Mouse (Mus musculus) kidney, embryonic 16.5 days (tissue): Measurements from ENCODE around the gene Adgrg5. TPM values are rescaled to one million over a fixed set of nuclear protein-coding genes. Genes with fewer than 3 reads are reported as not detected.

Source experiments
- polyA plus RNA-seq: library from polyadenylated mRNA; unstranded; fragments of >200 nt; fragmentation: Nextera tagmentation; extraction: Ambion mirVana; gene quantifications from 2 replicates; pipeline ENCODE4 v1.2.1, GENCODE M21; 2015

Gene Adgrg5
- polyA plus RNA-seq, 1 experiment from 2014 or later, result 0.05 TPM

Other genes with a start within 250 kb of the Adgrg5 start
- 19.6 and 20.8 TPM in 2 replicates for gene Pllp, start 227.4 kb upstream of the Adgrg5 start, polyA plus RNA-seq
- gene Ccl22, start 178.1 kb upstream of the Adgrg5 start, polyA plus RNA-seq, result not detected in 2 replicates
- gene Cx3cl1, start 151.7 kb upstream of the Adgrg5 start, polyA plus RNA-seq, result 12.8 and 14.0 TPM in 2 replicates
- gene Ccl17, start 113.2 kb upstream of the Adgrg5 start, polyA plus RNA-seq, result 0.57 TPM in 1 of 2 replicates, not detected in the other
- gene Coq9, start 85.4 kb upstream of the Adgrg5 start, polyA plus RNA-seq, result 100 and 110 TPM in 2 replicates
- 125 and 131 TPM in 2 replicates for gene Ciapin1, start 85.3 kb upstream of the Adgrg5 start, polyA plus RNA-seq
- 157 and 179 TPM in 2 replicates for gene Polr2c, start 66.2 kb upstream of the Adgrg5 start, polyA plus RNA-seq
- gene Dok4, start 47.4 kb upstream of the Adgrg5 start, polyA plus RNA-seq, result 34.8 and 39.3 TPM in 2 replicates
- gene Ccdc102a, start 5.6 kb upstream of the Adgrg5 start, polyA plus RNA-seq, result 20.1 and 21.0 TPM in 2 replicates
- gene Adgrg1, start 51.1 kb downstream of the Adgrg5 start, polyA plus RNA-seq, result 66.2 and 67.8 TPM in 2 replicates
- 5.0 and 5.1 TPM in 2 replicates for gene Adgrg3, start 94.0 kb downstream of the Adgrg5 start, polyA plus RNA-seq
- 0.05 TPM in 1 of 2 replicates, not detected in the other for gene Drc7, start 131.4 kb downstream of the Adgrg5 start, polyA plus RNA-seq
- 29.5 and 33.2 TPM in 2 replicates for gene Katnb1, start 157.5 kb downstream of the Adgrg5 start, polyA plus RNA-seq